Mouse (Mus musculus) forebrain, embryonic 15.5 days (tissue): ENCODE data around the gene Chtop. TPM values are rescaled to one million over a fixed set of nuclear protein-coding genes. Genes with fewer than 3 reads are reported as not detected.

Experiments used
- ATAC-seq: fragments of 200-750 bp; cut with Nextera tagmentation; replicated peaks from 2 replicates; pipeline ENCODE4 v1.8.0; 2017; ENCODE audit warnings: mild to moderate bottlenecking, moderate TSS enrichment, moderate library complexity
- H3K27ac ChIP-seq: fragments of 300-500 bp; sonication (generic); replicated peaks from 2 replicates; pipeline ENCODE4 v1.5.1; 2015; ENCODE audit warnings: mild to moderate bottlenecking, inconsistent platforms
- H3K27me3 ChIP-seq: fragments of 300-500 bp; sonication (generic); 2 replicates; pipeline ENCODE4 v1.6.1; 2015; ENCODE audit warnings: inconsistent platforms
- H3K36me3 ChIP-seq: fragments of 300-500 bp; sonication (generic); 2 replicates; pipeline ENCODE4 v1.6.1; 2015; ENCODE audit warnings: mild to moderate bottlenecking, inconsistent platforms
- H3K4me1 ChIP-seq: fragments of 300-500 bp; sonication (generic); 2 replicates; pipeline ENCODE4 v1.6.1; 2015; ENCODE audit warnings: inconsistent platforms
- H3K4me2 ChIP-seq: fragments of 300-500 bp; sonication (generic); replicated peaks from 2 replicates; pipeline ENCODE4 v1.6.1; 2015; ENCODE audit warnings: mild to moderate bottlenecking, inconsistent platforms
- H3K4me3 ChIP-seq: fragments of 300-500 bp; sonication (generic); 2 replicates; pipeline ENCODE4 v1.5.1; 2015; ENCODE audit warnings: mild to moderate bottlenecking, inconsistent platforms
- H3K9ac ChIP-seq: fragments of 300-500 bp; sonication (generic); replicated peaks from 2 replicates; pipeline ENCODE4 v1.6.1; 2015; ENCODE audit warnings: mild to moderate bottlenecking, inconsistent platforms
- H3K9me3 ChIP-seq: fragments of 300-500 bp; sonication (generic); 2 replicates; pipeline ENCODE4 v1.6.1; 2016; ENCODE audit warnings: inconsistent platforms
- WGBS: fragments of 180-500 bp; shearing (Covaris S2); methylation state at CpG from one replicate; pipeline ENCODE4 v1.1.7; 2015; ENCODE audit warnings: mixed read lengths; 5-methylcytosine and 5-hydroxymethylcytosine counted together
- polyA plus RNA-seq: library from polyadenylated mRNA; unstranded; fragments of >200 nt; fragmentation: Nextera tagmentation; extraction: Ambion mirVana; gene quantifications from 2 replicates; pipeline ENCODE4 v1.2.1, GENCODE M21; 2015

Gene Chtop
- polyA plus RNA-seq, 1 experiment from 2014 or later = 219 TPM

DNA sequence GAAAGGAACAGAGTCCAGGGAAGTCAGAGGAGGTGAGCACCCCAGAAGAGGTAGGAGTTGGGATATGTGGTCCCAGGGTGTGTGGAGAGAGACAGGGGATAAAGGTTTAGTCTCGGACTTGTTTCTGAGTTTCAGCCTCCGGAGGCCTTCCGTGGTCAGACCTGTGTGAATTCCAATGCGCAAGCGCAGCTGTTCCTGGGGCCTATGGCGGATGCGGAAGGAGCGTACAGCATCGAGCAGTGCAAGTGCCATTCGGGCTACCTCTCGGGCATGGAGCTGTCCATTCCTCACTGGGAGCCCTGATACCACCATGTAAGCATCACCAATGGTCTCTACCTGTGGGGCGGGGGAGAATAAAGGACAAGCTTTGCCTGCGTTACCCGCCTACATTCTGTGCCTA, 54.4 kb downstream of the Chtop start:
- H3K27ac ChIP-seq = no peak overlapping the region
- 90% methylated on average over 14 of the region's 14 CpGs for WGBS
- H3K4me3 ChIP-seq = no peak overlapping the region
- H3K9ac ChIP-seq = no peak overlapping the region
- H3K9me3 ChIP-seq = no peaks in the 10 kb centered on the region
- no peaks in the 10 kb centered on the region for H3K36me3 ChIP-seq
- no peaks in the 10 kb centered on the region for H3K4me1 ChIP-seq
- H3K4me2 ChIP-seq = no peak overlapping the region
- ATAC-seq = no peak
- no peaks in the 10 kb centered on the region for H3K27me3 ChIP-seq

DNA sequence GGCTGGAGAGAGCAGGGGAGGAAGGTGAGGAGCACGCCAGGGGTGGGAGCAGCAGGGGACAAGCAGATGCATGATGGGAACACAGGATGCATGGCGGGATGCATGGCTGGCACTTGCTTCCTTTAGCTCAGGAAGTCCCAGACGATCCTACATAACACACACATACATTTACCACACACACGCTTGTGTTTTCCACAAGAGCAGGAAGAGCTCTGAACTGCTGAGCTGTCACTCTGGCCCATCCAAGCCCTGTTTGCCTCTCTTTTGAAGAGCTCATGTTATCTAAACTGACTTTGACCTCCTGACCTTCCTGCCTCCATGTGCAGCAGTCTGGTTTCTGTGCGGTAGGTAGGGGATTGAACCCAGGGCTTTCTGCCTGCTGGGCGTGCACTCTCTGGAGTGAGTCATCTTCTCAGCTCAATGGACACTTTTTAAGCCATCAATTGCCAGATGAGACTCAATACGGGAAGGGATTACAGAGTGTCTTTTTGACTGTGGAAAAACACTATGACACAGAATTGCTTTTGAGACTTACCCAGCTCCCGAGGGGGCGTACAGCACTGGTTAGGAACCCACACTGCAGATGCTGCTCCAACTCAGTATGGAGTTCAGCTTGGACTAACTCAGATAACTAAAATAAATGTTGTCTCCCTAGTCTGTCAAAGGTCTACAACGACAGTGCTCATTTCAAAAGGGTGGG, 57.8 kb downstream of the Chtop start:
- no peaks in the 10 kb centered on the region for H3K9me3 ChIP-seq
- H3K4me2 ChIP-seq = no peak overlapping the region
- no peaks in the 10 kb centered on the region for H3K36me3 ChIP-seq
- H3K27me3 ChIP-seq = no peaks in the 10 kb centered on the region
- peaks cover 7% of the 10 kb centered on the region for H3K4me1 ChIP-seq
- 65% methylated on average over 10 of the region's 10 CpGs for WGBS
- H3K4me3 ChIP-seq = no peak overlapping the region
- no peak for ATAC-seq
- H3K9ac ChIP-seq = no peak overlapping the region
- H3K27ac ChIP-seq = no peak overlapping the region

DNA sequence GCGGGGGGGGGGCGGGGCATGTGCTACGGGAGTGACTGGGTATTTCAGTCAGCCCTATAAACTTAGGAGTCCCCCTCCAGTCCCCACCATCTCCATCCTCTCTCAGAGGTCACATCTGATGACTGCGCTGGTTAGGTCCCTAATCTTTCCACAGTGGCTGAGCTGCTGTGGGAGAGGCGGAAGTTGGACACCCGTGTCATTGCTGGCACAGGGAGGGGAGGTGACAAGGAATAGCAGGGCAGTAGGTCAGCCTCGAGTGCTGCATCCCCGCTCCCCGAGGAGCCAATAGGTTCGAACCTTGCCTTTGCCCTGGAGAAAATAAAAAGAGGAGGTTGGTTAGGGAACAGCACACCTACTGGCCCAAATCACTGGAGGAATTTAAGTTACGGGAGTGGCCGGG, 58.4 kb downstream of the Chtop start:
- no peak overlapping the region for H3K4me2 ChIP-seq
- H3K36me3 ChIP-seq = no peaks in the 10 kb centered on the region
- no peak overlapping the region for H3K4me3 ChIP-seq
- H3K27ac ChIP-seq = no peak overlapping the region
- ATAC-seq = no peak
- 39% methylated on average over 12 of the region's 12 CpGs for WGBS
- peaks cover 12% of the 10 kb centered on the region for H3K4me1 ChIP-seq
- H3K9me3 ChIP-seq = no peaks in the 10 kb centered on the region
- no peaks in the 10 kb centered on the region for H3K27me3 ChIP-seq
- H3K9ac ChIP-seq = no peak overlapping the region

Other genes with a start within 250 kb of the Chtop start
- 5.4 and 7.2 TPM in 2 replicates for gene Dennd4b, start 244.3 kb downstream of the Chtop start, polyA plus RNA-seq
- gene Gatad2b, start 216.3 kb downstream of the Chtop start, polyA plus RNA-seq = 15.2 TPM in 2 replicates
- 18.5 and 18.8 TPM in 2 replicates for gene Slc27a3, start 119.6 kb downstream of the Chtop start, polyA plus RNA-seq
- gene Ints3, start 75.9 kb downstream of the Chtop start, polyA plus RNA-seq = 33.6 and 36.5 TPM in 2 replicates
- 1.6 TPM in 2 replicates for gene Npr1, start 43.6 kb downstream of the Chtop start, polyA plus RNA-seq
- 333 and 340 TPM in 2 replicates for gene Ilf2, start 33.4 kb downstream of the Chtop start, polyA plus RNA-seq
- 76.1 and 81.8 TPM in 2 replicates for gene Snapin, start 18.5 kb downstream of the Chtop start, polyA plus RNA-seq
- 9.0 and 11.4 TPM in 2 replicates for gene S100a1, start 4.9 kb upstream of the Chtop start, polyA plus RNA-seq
- 8.1 and 8.5 TPM in 2 replicates for gene S100a13, start 4.9 kb upstream of the Chtop start, polyA plus RNA-seq
- gene S100a14, start 17.4 kb upstream of the Chtop start, polyA plus RNA-seq = not detected in 2 replicates
- gene S100a16, start 27.8 kb upstream of the Chtop start, polyA plus RNA-seq = 31.7 and 40.0 TPM in 2 replicates
- gene S100a3, start 51.1 kb upstream of the Chtop start, polyA plus RNA-seq = 0.06 and 0.50 TPM in 2 replicates
- gene S100a2, start 80.7 kb upstream of the Chtop start, polyA plus RNA-seq = not detected in 2 replicates
- gene Gm42674, start 92.4 kb upstream of the Chtop start, polyA plus RNA-seq = not detected in 2 replicates
- gene S100a4, start 94.3 kb upstream of the Chtop start, polyA plus RNA-seq = 0.56 and 0.65 TPM in 2 replicates
- not detected in 2 replicates for gene S100a5, start 99.0 kb upstream of the Chtop start, polyA plus RNA-seq
- 12.8 and 18.5 TPM in 2 replicates for gene S100a6, start 103.4 kb upstream of the Chtop start, polyA plus RNA-seq
- gene S100a7a, start 144.5 kb upstream of the Chtop start, polyA plus RNA-seq = not detected in 2 replicates
- gene S100a8, start 159.5 kb upstream of the Chtop start, polyA plus RNA-seq = 2.8 and 6.1 TPM in 2 replicates
- 2.1 and 2.2 TPM in 2 replicates for gene S100a9, start 186.2 kb upstream of the Chtop start, polyA plus RNA-seq
- not detected in 2 replicates for gene Pglyrp4, start 217.4 kb upstream of the Chtop start, polyA plus RNA-seq